Mouse (Mus musculus) retina, postnatal 7 days (tissue): ENCODE measurements around the gene Trim46.
"Not testable (repeated sequence)": the region's sequence is repeated elsewhere in the genome, so short reads cannot be mapped to it uniquely, and the experiment has no call there.

Source experiments
- DNase-seq: peaks from one replicate; pipeline ENCODE4 v3.0.0-alpha.2; 2012; ENCODE audit warnings: low read depth, low spot score

Trim46 gene

GRCm38 (mm10) chr3:89233562-89234110, 12.5 kb downstream of the Trim46 start:
- no peak for DNase-seq

- DNase-seq = no peak
Measured at GRCm38 (mm10) chr3:89232614-89233013, 13.5 kb downstream of the Trim46 start.

- no peak for DNase-seq
Measured at GRCm38 (mm10) chr3:89231772-89232275, 14.3 kb downstream of the Trim46 start.

- no peak for DNase-seq
Measured at GRCm38 (mm10) chr3:89231345-89231744, 14.8 kb downstream of the Trim46 start.

GRCm38 (mm10) chr3:89230561-89230960, 15.5 kb downstream of the Trim46 start:
- no peak for DNase-seq

- DNase-seq = no peak
Measured at GRCm38 (mm10) chr3:89229276-89229675, 16.8 kb downstream of the Trim46 start.

GRCm38 (mm10) chr3:89228836-89229235, 17.3 kb downstream of the Trim46 start, which contains the start of gene Muc1:
TSS of gene Muc1 (plus strand) at chr3:89229057.
- DNase-seq = no peak

- DNase-seq = peak; percentile 57
Measured at GRCm38 (mm10) chr3:89228180-89228549, 17.9 kb downstream of the Trim46 start.

- no peak for DNase-seq
Measured at GRCm38 (mm10) chr3:89227307-89228179, 18.6 kb downstream of the Trim46 start.

GRCm38 (mm10) chr3:89226900-89227299, 19.2 kb downstream of the Trim46 start, which contains the start of gene Mtx1:
TSS of gene Mtx1 (minus strand) at chr3:89227088.
- DNase-seq = no peak

GRCm38 (mm10) chr3:89226361-89226760, 19.7 kb downstream of the Trim46 start:
- DNase-seq = no peak

GRCm38 (mm10) chr3:89225918-89226317, 20.2 kb downstream of the Trim46 start:
- no peak for DNase-seq

GRCm38 (mm10) chr3:89225321-89225815, 20.7 kb downstream of the Trim46 start:
- no peak for DNase-seq

- no peak for DNase-seq
Measured at GRCm38 (mm10) chr3:89224796-89225195, 21.3 kb downstream of the Trim46 start.

- no peak for DNase-seq
Measured at GRCm38 (mm10) chr3:89221167-89221566, 24.9 kb downstream of the Trim46 start.

GRCm38 (mm10) chr3:89219546-89219945, 26.6 kb downstream of the Trim46 start:
- no peak for DNase-seq

- DNase-seq = no peak
Measured at GRCm38 (mm10) chr3:89218271-89218670, 27.8 kb downstream of the Trim46 start.

GRCm38 (mm10) chr3:89216407-89216806, 29.7 kb downstream of the Trim46 start:
- not testable (repeated sequence) for DNase-seq

- DNase-seq = peak; percentile 85
Measured at GRCm38 (mm10) chr3:89215853-89216252, 30.3 kb downstream of the Trim46 start.

- no peak for DNase-seq
Measured at GRCm38 (mm10) chr3:89214681-89215411, 31.3 kb downstream of the Trim46 start, which contains the start of gene Thbs3. TSS of gene Thbs3 (plus strand) at chr3:89215180.

- peak; percentile 85 for DNase-seq
Measured at GRCm38 (mm10) chr3:89213803-89214530, 32.1 kb downstream of the Trim46 start.
